Mouse (Mus musculus): Measurements from ENCODE around the gene Mbtps2.

Mbtps2 gene

DNA sequence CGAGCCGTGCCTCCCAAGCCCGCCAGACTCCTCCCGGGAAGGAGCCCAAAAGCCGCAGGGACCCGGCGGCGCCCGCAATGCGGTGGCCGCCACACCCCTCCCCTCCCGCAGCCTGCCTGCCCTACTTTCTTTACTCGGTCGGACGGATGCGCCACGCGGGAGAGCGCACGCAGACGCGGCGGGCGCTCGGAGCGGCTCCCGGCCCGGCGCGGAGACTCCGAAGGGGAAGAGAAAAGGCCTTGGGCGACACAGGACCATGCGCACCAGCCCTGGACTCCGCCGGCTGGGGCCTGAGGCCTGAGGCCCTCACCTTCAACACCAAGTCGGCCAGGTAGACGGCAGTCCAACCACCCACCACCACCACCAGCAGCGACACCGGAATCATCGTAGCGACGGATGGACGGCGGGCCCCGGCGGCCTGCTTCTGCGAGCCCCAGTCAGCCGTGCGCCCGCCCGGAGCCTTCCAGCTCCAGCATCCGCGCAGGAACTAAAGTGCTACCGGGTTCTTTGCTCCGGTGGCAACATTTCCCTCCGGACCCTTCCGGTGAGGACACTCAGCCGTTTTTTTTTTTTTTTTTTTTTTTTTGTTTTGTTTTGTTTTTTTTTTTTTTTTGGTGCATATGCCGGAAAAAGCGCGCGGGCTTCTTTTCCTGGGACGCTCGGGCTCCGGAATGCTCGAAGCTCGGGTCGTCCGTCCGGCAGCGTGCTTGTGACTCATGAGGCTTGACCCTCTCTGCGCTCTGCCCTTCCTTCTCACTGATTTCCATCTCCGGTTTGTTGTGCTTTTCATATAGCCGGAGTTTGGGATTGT lies at the start of gene Mbtps2:
Mbtps2 (minus strand) TSS at position 530 of the 811 bp plus-strand sequence.
- DNase-seq, result peak; percentile 67 to 74

DNA sequence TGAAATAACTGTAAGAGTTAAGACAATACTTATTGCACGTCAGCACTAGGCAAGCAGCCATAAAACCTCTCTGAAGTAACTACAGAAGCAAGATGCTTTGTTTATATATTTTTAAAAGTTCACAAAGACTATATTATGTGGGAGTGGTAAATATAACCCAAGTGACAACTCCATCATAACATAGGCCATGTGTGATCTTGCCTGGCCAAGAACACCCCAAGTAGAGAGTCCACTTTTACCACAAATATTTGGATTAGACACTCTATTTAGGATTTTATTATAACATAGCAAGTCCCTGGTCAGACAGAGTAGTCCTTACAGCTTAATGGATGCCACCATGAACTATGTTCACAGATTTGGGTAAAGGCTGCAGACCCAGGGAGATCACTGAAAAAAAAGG lies 47.9 kb upstream of the Mbtps2 start:
- DNase-seq, result no peak

DNA sequence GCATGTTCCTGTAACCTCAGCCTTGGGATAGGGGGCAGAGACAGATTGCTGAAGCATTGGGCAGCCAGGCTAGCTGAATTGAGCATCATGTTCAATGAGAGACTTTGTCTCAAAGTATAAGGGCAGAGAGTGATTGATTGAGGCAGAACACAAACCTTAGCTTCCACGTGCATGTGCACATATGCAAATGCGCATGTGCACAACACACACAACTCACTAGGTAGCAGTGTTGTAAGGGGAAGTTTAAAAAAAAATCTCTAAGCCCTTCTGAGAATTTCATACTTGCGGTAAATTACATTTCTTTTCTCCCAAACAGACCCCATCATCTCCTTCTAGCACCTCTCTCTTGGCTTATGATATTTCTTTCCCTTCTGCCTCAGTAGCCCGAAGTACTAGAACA lies 46.2 kb upstream of the Mbtps2 start:
- no peak for DNase-seq

DNA sequence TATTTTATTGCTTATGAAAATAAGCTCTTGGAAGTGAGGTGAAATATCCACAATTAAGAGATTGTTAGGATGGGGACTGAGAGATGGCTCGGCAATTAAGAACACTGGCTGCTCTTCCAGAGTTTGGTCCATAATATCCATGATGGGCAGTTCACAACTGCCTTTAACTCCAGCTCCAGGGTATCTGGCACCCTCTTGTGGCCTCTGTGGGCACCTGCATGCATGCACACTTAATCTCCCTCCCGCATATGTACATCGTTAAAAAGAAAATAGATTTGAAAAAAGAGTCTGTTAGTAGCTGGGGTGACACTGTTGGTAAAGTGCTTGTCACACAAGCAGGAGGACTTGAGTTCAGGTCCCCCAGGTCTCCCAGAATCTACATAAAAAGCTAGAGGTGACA lies 45.8 kb upstream of the Mbtps2 start:
- peak; percentile 52 to 55 for DNase-seq

DNA sequence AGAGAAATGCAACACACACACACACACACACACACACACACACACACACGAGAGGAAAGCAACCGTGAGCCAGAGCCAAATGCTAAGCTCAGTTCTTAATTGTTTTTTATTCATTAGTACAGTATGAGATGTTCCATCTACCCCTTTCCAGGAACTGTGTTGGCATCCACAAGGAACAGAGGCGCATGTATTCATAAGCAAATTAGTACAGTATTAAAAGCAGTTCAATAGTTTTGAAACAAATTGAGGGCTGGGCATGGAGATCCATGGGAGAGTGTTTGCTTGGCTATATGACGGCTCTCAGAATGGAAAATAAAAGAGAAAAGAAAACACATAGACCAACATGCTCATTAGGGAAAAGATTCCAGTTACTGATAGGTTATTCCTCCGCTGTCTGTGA lies 44.3 kb upstream of the Mbtps2 start:
- no peak for DNase-seq

DNA sequence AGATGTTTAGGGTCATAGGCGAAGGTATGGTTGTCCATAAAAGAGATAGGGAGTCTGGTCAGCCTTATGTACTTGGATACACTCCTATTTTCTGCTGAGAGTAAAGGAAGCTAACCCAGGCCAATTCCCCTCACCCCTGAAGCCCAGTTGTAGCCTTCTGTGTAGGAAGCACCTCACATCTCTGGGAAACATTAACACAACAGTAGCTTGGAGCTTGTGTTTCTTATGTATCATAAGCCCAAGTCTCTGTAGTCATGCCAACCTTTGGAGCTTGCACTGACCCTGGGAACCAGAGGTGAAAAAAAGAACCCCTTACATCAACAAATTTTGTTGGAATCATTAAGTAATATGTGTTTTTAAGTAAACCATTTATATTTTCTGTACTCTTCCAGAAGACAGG lies 38.7 kb upstream of the Mbtps2 start:
- DNase-seq, result no peak

DNA sequence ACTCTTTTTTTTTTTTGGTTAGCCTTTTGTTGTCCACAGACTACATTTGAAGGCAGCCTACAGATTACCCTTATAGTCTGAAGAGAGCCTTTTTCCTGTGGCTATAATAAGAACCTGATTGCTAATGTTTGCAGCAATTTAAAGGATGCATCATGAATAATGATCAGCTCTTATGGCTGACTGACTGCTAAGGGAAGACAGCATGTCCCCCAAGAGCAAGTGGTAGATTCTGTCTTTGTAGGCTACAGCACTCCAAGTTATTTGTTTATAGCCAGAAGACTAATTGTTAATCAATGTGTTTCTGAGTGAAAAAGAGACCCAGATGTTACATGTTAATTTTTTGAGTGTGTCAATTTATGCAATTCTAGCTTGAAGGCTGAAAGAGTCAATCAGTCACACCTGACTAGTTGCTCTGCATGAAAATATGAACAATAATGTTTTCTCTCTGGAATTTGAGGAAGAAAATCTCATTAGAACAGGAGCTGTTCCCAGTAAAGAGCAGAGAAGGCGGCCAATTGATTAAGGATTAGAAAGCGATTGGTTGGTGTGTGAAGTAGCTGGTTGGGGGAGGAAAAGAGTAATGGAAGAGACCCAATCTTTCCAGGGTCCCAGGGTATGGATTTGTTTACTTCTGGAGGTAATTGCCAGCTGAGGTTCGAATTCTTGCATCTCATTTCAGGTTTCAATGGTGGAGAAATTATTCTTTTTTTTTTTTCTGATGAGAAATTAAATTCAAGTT lies 35.3 kb upstream of the Mbtps2 start:
- no peak for DNase-seq

DNA sequence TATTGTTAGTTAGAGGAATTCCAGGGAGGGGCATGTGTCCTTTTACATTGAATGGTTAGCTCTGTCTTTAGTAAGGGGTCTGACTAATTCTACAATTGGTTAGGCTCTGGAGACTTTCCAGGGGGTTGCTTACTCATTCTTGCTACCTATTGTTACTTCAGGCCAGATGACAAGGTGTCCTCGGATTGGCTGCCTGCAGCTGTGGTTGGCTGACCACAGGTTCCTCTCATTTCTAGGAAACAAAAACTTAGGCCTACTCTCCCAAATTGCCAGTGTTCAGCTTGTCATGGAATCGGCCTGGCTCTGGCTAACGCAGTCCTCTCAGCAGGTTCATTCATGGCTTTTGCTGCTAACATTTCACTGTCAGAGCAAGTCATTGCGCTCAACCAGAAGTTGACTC lies 31.8 kb upstream of the Mbtps2 start:
- no peak for DNase-seq

DNA sequence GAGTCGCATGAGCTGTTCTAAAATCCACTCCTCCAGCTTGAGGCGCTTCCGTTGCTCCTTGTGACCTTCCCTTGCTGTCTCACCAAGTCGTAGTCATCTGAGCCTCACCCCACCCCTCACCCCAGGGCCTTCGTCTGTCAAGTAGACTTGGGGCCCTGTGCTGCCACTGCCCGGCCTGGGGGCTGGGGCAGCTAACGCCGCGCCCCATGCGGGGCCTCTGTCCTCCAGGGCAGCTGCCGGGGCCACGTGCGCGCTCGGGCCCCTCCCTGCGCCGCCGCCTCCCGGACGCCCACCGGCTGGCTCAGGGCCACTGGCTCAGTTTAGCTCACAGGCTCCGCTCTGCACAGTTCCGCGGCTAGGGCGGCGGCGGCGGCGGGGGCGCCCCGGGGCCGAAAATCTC lies 14.4 kb upstream of the Mbtps2 start:
- DNase-seq, result no peak

DNA sequence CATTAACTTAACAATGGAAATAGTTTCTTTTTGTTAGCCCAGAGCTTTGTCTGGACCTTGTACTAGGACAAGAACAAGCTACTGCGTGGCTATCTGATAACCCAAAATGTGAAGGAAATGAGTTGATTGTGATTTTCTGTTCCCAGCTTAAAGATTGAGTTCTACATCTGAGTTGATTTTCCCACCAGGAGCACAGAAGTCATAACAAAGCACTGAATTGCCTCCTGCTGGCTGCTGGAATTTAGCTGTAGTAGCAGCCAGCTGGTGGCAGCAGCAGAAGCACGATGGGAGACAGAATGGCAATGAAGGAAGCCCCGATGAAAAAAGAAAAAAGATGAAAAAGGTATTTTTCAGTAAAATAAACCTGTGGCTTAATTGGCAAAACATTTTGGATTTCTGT lies 2.9 kb upstream of the Mbtps2 start:
- peak; percentile 39 to 43 for DNase-seq

DNA sequence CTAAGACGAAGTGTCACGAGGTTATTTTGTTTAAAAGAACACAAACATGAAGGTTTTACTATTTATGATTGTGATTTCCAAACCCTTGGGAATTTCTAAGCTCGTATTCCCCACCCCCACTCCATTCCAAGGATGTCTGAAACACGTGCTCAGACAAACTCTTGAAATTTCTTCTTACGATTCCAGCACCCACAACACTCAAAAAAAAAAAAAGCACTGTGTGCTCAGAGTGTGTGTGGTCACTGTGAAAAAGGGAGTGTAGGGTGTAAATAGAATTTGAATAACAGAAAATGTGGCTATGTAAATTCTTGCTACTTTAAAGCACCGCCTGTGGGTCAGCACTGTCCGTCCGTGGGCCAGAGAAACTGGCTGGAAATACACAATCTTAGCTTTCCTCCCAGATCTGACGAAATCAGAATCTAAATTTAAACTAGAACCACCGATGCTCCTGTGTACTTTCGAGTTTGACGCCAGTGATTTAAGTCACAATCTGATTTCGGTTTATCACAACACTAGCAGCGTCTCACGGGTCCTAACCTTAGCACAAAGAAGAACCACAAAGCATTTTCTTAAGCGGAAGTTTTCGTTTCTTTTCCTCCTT lies 830 bp downstream of the Mbtps2 start:
- peak in 1 of 2 experiments; percentile 6 for DNase-seq

DNA sequence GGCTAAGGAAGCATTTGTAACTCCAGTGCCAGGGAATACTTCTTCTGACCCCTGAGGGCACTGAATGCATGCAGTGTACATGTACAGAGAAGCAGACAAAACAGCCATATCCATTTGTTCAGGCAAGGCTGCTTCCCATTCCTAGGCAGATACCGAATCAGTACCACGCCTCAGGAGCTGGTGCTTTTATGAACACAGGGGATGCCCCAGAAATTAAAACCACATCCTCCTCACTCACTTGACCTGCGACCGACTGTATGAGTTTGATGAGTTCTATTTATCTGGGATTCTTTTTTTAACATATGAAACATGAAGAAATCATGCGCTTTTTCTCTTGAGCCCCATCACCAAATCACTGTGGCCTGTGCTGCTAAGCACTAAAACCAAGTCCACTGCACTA lies 1.7 kb downstream of the Mbtps2 start:
- no peak for DNase-seq

DNA sequence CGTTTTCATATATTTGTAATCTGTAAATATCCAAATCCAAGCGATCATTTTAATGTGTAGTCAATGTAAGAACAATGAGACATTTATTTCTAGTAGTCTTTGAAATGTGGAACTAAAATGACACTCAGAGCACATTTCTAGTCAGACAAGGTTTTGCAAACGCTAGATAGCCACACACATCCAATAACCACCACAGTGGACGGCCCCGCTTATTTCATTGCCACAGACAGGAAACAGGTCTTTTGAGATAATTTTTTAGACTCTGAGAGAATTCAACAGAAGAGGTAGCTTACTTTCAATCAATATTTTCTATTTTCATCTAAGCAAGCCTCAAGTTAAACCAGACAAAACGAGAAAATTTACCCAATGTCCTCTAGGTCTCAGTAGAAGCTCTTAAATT lies 2.6 kb downstream of the Mbtps2 start:
- DNase-seq, result no peak

DNA sequence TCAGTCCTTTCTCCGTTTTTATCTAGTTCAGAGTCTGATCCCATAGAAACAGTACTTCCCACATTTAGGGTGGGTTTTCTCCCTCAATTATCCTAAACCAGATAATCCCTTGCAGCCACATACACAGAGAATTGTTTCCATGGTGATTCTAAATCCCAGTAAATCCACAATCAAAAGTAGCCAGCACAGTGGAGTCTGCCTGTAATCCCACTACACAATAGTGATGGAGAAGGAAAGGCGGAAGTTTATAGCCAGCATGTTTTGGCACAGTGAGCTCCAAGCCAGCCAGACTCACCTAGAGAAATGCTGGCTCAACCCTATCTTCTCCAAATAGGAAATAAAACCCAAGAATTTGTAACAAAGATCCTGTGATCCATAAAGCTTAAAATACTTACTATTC lies 3.9 kb downstream of the Mbtps2 start:
- DNase-seq, result no peak

DNA sequence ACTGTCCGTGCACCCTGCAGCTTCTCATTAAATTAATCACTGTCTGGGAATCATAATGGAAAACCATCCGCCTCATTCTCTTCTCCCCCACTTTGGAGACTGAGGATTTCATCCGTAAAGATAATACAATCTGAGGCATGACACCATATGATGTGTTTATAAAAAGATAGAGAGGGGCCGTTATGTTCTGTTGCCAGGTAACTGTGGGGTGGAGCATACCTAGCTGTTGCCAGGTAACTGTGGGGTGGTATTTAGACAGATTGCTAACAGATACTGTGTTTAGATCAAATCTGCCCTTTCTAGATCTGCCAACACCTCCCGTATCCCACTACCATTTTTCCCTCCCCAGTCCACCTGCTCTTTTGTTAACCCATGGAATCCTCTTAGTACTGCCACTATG lies 11.5 kb downstream of the Mbtps2 start:
- DNase-seq, result peak in 1 of 2 experiments; percentile 31

DNA sequence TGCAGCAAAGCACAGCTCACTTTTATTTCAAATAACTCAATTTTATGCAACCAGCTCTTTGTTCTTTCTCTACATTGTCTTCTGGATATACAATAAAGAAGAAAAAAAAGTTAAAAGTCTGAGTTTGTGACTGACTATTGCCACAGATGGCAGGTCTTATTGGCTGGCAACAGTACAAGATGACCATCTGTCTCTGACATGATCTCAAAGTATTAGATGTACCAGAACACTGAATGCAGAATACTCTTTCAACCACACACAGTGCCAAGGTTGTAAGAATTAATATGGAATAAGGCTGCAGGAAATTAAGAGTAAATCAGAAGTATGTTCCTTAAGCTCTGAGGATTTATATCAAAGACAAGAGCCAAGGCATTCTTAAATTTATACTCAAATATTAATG lies 12.1 kb downstream of the Mbtps2 start:
- DNase-seq, result peak; percentile 52 to 64

DNA sequence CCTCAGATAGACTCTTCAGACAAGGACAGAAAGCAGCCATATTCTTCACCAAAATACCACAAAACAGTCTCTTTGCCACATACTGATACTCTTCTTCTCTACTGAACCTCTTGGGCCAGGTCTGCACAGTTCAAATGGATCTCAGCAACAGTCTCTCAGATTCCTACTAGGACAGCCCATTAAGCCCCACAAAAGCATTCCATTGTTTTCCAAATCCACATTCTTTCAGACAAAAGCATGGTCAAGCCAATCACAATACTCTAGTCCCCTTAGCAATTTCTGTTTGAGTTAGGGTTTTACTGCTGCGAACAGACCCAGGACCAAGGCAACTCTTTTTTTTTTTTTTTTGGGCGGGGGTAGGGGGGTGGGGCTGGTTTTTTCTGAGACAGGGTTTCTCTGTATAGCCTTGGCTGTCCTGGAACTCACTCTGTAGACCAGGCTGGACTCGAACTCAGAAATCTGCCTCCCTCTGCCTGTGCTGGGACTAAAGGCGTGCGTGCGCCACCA lies 19.4 kb downstream of the Mbtps2 start:
- no peak for DNase-seq

DNA sequence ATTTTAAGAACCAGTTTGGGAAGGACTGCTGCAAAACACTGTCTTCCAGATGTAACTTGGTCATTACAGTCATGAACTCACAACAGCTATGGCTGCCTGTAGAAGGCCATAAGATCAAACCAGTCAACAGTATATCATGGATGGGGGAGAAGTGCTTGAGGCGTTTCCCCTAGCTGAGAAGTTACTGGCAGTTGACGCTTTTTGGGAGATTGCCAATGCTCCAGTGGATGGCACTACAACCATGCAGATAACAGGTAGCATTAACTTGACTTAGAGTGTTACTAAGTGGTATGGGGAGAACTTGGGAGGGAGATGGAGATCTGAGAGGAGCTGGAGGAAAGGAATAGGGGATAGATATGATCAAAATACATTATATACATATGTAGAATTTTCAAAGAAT lies 23.8 kb downstream of the Mbtps2 start:
- DNase-seq, result no peak

DNA sequence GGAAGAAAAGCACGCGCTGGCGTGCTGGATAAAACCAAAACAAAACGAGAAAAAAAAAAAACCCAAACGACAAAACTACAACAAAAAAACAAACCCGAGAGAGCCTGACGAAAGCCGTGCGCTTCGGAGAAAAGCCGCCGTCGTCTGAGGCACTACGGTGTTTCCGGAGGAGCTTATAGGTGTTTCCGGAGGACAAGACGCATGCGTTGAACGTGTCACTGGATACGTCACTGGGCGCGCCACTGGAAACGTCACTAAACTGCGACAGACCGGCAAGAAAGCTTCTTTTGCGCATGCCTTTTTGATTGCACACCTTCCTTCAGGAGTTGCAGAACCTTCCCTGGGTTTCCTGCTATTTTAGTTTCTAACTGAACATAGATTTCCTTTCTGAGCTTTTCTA lies 29.7 kb downstream of the Mbtps2 start, which contains the start of gene Yy2:
Yy2 (minus strand) TSS at position 146 of the 400 bp plus-strand sequence.
- no peak for DNase-seq

DNA sequence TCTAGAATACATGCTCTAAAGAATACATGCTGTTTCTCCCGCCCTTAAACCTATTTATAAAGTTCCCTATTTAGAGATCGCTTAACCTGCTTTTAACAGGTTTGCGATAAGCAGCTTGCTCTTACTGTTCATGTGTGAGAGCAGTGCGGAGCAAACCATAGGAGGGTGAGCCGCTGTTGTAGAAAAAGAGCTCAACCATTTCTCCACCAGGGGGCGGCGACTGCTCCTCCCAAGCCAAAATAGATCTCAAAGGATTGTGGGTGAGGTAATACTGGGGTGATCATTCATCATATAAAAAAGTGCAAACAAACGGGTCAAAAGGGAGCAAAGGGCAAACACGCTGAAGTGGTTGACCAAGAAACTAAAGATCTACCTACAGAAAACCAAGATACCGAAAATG lies 34.7 kb downstream of the Mbtps2 start:
- peak in 1 of 2 experiments; percentile 24 for DNase-seq

DNA sequence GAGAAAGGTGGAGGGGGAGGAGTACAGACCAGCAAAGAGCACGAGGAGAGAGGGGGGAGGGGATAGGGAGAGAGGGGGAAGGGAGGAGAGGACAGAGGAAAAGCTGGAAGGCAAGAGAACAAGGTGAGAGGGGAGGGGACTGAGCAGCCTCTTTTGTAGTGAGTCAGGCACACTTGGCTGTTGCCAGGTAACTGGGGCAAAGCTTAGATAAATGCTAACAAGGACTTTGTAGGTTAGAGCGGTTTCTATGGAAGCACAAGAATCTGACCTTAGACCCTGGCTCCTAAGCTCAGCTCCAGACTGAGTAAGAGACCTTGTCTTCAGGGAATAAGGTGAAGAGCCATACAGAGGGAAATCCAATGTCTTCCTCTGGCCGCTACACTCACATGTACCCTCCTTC lies 51.4 kb downstream of the Mbtps2 start:
- DNase-seq, result no peak

DNA sequence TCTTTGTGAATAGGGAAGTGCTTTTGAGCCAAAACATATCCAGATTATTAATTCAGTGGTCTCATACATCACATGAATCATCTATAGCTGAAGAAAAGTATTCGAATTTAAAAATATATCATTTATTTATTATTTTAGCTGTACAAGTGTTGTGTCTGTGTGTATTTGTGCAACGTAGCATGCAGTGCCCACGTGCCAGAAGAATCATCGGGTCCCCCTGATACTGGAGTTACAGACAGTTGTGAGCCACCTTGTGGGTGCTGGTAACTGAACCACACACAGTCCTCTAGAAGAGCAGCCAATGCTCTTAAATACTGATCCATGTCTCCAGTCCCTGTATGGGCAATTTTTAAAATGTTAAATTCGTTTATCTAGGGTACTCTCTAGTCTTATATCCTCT lies 92.1 kb downstream of the Mbtps2 start:
- DNase-seq, result no peak

DNA sequence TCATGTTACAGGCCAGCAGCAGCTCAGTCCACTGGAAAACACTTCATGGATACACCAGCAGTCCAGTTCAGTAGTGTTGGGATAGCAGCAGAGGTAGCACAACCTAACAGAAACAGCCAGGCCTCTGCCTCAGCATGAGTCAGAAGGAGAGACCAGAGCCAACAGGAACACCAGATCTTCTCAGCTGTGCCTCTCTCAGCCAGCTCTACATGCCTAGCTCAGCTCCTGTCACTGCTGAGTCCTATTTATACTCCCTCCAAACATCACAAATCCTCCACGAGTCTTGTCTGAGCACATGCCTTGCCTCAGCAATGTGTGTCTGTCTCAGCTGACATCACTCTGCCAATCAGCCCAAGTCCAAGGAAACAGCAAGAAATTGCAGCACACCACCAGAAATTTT lies 94.0 kb downstream of the Mbtps2 start:
- no peak for DNase-seq

DNA sequence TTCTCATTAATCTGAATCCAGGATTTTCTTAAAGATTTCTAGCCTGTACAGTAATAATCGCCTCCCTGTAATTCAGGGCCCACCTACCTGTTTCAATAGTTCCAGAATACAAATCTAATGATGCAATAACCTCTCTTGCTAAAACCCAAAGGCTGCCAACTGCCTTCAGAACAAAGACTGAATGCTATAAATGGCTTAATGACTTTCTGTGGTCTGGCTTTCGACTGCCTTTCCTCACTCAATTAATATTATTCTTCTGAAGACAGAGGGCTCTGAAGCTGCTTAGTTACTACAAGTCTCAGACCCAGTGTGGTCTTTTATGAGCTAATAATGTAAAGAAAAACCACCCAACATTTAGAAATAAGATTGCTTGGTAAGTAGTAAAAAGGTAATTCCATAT lies 96.6 kb downstream of the Mbtps2 start:
- no peak for DNase-seq

Data from cerebellum, postnatal 36 days (tissue).